Mouse (Mus musculus): Measurements from ENCODE around the gene Cfap126.

DNA sequence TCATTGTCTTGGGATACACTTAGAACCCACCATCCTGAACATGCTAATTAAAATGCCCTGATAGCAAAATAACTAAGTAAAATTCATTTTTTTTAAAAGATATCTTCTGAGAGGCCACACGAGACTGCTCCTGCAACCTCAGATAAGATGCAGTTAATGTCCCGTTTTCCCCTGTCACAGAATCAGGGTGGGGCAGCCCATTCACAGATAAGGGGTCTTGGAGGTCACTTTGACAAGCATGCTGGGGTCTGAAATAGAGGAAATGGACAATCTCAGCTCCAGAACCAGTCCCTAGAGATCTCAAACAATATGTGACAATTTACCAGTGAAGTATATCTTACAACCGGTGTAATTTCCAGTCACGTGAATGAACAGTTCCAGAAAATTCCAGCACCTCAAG, 2.6 kb downstream of the Cfap126 start:
- TF ChIP-seq POU5F1 (IDR thresholded peaks at IDR 0.05; ENCODE audit: borderline replicate concordance, low read length) (no peak), CTCF (conservative IDR thresholded peaks at IDR 0.05; ENCODE audit: low read length) (no peak), NANOG (IDR thresholded peaks at IDR 0.05; ENCODE audit: borderline replicate concordance, low read length) (no peak)

Measured in E14TG2a.4 (cell line).